Mouse (Mus musculus) gastrocnemius, adult 8-10 months (tissue): ENCODE data around the gene Ankrd53. TPM values are rescaled to one million over a fixed set of nuclear protein-coding genes. Genes with fewer than 3 reads are reported as not detected.

Source experiments
- total RNA-seq, 4 experiments: library from RNA; stranded (reverse); gene quantifications; 2 replicates each; pipeline ENCODE4 v1.2.4; 2022

Ankrd53 gene
- total RNA-seq, 4 experiments from 2014 or later = not detected

Other genes starting within 250 kb of the Ankrd53 start
- gene Actg2, start 226.4 kb upstream of the Ankrd53 start, total RNA-seq = under 1 TPM; 0.39 to 0.73 (median 0.55) TPM
- gene Stambp, start 189.9 kb upstream of the Ankrd53 start, total RNA-seq = 1 to 10 TPM; 5.6 to 6.8 (median 6.3) TPM
- gene Clec4f, start 106.5 kb upstream of the Ankrd53 start, total RNA-seq = not detected
- not detected for gene Cd207, start 84.8 kb upstream of the Ankrd53 start, total RNA-seq
- not detected for gene Vax2, start 51.4 kb upstream of the Ankrd53 start, total RNA-seq
- gene Atp6v1b1, start 19.7 kb upstream of the Ankrd53 start, total RNA-seq = not detected
- 10 to 100 TPM; 46.9 to 56.0 (median 53.8) TPM for gene Tex261, start 13.2 kb downstream of the Ankrd53 start, total RNA-seq
- 1 to 10 TPM; 6.2 to 7.6 (median 7.1) TPM for gene Nagk, start 32.3 kb downstream of the Ankrd53 start, total RNA-seq
- gene Paip2b, start 69.1 kb downstream of the Ankrd53 start, total RNA-seq = 100 to 1,000 TPM in 1 of 4 experiments, 10 to 100 TPM in 3; 87.8 to 128 (median 93.8) TPM
- gene Zfp638, start 104.5 kb downstream of the Ankrd53 start, total RNA-seq = 10 to 100 TPM; 32.2 to 49.2 (median 42.0) TPM
- gene Dysf, start 245.9 kb downstream of the Ankrd53 start, total RNA-seq = 100 to 1,000 TPM in 1 of 4 experiments, 10 to 100 TPM in 3; 65.1 to 102 (median 78.7) TPM